Mouse (Mus musculus) bone marrow, adult 2 months (tissue): Measurements from ENCODE around the gene Slc35f2.

Source experiments
- CTCF ChIP-seq: fragments of 200-500 bp; IDR thresholded peaks from 2 replicates; pipeline ENCODE4 v1.5.1; 2011; ENCODE audit warnings: low read length, control low read depth; ENCODE audit not compliant: control insufficient read depth, insufficient read depth
- POLR2A ChIP-seq: fragments of 200-500 bp; IDR thresholded peaks from 2 replicates; pipeline ENCODE4 v1.6.1; 2011; ENCODE audit warnings: low read depth, mild to moderate bottlenecking, control low read depth, low read length, borderline replicate concordance; ENCODE audit not compliant: control insufficient read depth

GRCm38 (mm10) chr9:53786561-53787407, 15.4 kb downstream of the Slc35f2 start:
- TF ChIP-seq POLR2A (no peak), CTCF (no peak)
